Mouse (Mus musculus): Measurements from ENCODE around the gene Galnt18.

The Galnt18 gene

DNA sequence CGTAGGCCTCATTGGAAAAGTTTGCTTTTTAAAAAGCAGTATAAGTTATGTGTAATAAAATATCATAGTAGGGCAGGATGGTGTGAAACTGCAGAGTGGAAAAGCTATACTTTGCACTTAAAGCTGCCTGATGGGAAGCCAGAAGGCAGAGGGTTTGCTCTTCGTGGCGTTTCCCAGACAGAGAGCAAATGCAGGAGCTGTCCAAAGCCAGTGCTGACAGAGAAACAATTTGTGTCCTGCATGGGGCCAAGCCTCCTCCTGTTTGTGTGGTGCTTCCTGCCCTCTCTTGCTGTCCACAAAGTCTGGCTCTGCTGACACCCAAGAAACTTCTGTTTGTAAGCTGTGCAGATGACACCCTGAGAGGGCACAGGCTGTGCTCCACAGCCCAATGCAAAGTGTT lies 220.8 kb downstream of the Galnt18 start:
- no peak for DNase-seq (ENCODE audit: low spot score)

DNA sequence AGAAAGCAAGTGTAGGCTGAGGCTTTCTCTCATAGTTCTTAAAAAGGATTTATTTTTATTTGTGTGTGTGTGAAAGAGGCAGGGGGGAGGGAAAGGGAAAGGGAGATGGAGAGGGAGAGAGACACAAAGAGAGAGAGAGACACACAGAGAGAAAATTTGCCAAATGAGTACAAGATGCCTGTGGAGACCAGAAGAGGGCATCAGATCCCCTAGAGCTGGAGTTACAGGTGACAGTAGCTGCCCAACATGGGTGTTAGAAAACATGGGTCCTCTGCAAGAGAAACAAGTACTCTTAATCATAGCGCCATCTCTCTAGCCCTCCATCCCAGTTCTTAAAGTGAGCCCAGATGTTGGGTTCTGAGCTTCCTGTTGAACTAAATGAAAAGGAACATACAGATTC lies 228.8 kb downstream of the Galnt18 start:
- DNase-seq (ENCODE audit: low spot score), result no peak

- peak; percentile 21 for DNase-seq (ENCODE audit: low spot score)
Observed at GRCm38 (mm10) chr7:111547069-111547468, 232.7 kb downstream of the Galnt18 start.

- no peak for DNase-seq (ENCODE audit: low spot score)
Observed at GRCm38 (mm10) chr7:111545614-111546013, 234.2 kb downstream of the Galnt18 start.

GRCm38 (mm10) chr7:111537946-111538345 lies 241.8 kb downstream of the Galnt18 start:
- no peak for DNase-seq (ENCODE audit: low spot score)

- DNase-seq (ENCODE audit: low spot score), result no peak
Observed at GRCm38 (mm10) chr7:111534826-111535405, 244.9 kb downstream of the Galnt18 start.

DNA sequence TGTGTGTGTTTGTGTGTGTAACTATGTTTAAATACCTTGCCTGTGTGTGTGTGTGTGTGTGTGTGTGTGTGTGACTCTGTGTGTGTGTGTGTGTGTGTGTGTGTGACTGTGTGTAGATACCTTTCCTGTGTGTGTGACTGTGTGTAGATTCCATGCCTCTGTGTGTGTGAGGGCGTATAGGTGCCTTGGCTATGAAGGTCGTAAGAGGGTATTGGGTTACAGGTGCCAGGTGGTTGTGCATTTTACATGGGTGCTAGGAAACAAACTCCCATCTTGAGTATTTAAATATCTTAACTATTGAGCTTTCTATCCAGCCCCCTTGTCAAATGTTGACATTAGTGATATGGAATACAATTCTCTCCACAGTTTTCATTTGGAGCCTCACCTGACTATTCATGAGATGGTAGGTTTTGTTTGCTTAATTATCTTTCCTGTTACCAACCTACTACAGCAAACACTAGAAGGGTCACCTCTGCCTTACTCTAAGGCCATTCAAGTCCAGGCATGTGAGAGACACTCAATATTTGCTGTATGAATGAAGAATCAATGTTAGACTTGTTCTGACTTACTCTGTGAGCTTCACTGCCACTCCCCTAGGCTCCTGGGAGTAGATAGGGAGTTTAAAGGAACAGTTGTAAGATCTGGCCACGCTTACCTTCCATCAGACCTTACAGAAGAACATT lies 250.7 kb downstream of the Galnt18 start:
- DNase-seq (ENCODE audit: low spot score), result no peak

DNA sequence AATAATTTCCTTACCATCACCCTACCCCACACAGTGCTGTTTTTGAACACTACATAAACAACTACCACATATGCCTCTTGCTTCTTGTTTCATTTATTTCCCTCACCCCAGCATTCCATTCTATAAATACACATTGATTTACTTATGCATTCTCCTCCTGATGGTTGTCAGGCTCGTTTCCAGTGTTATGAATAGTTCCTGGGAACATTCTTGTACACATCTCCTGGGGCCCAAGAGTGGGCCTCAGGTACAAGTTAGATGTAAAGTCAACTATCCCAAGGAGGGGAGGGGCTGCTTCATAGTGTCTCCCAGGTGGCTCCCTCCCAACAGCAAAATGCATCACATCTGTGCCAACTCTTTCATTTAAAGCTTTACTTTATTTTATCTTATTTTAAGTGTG lies 251.3 kb downstream of the Galnt18 start:
- DNase-seq (ENCODE audit: low spot score), result no peak

DNA sequence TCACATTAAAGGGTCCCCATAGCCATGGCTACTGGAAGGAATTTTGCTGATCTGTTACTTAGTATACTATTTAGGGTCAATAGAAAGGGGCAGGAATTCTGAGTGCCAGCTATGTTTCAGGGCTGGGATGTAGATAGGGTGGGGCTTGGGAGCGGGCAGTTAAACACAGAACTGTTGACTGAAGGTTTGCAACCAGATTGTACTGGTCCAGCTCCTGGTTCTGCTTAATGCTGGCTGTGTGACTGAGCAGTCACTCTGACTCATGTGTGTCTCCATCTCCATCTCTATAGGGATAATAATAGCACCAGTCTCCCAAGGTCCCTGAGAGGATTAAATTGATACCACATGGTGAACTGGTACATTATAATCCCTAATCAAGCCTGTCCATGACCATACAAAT lies 258.9 kb downstream of the Galnt18 start:
- no peak for DNase-seq (ENCODE audit: low spot score)

GRCm38 (mm10) chr7:111518581-111519242 lies 261.1 kb downstream of the Galnt18 start:
- peak; percentile 26 for DNase-seq (ENCODE audit: low spot score)

DNA sequence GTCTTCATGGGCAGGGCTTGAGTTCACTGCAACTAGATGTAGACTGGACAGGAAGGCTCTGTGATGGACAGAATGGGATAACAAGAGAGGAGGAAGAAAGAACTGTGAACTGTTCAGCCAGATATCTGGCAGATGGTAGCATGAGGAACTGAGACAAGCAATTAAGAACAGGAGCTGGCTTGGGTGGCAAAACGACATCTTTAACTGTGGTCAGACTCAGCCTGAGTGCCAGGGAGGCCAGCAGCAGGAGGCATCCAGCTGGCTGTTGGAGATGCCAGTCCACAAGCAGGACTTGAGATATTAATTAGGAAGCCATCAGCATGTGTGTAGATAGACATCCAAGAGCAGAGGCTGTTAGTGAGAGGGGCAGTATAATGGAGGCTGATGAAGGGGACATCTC lies 262.9 kb downstream of the Galnt18 start:
- DNase-seq (ENCODE audit: low spot score), result no peak

DNA sequence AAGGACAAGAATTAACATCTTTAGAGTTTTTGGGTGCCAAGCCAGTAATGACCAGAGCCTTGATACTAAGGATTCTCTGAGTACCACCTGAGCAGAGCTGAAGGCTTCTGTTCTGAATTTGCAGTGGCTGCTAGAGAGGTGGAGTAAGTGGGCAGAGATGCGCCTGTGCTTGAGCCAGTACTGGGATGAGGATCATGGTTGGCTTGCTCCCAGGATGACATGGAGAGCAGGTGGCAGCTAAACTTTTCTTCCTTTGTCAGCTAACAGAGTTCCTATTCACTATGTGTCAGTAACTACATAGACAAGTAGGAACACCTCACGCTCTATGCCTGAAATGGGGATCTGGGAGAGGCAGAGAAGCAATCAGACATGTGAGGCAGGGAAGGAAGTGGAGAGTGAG lies 264.3 kb downstream of the Galnt18 start:
- no peak for DNase-seq (ENCODE audit: low spot score)

- no peak for DNase-seq (ENCODE audit: low spot score)
Observed at GRCm38 (mm10) chr7:111509167-111509854, 270.5 kb downstream of the Galnt18 start.

- no peak for DNase-seq (ENCODE audit: low spot score)
Observed at GRCm38 (mm10) chr7:111500616-111501015, 279.2 kb downstream of the Galnt18 start.

- DNase-seq (ENCODE audit: low spot score), result no peak
Observed at GRCm38 (mm10) chr7:111499255-111499790, 280.5 kb downstream of the Galnt18 start.

- peak; percentile 31 for DNase-seq (ENCODE audit: low spot score)
Observed at GRCm38 (mm10) chr7:111497191-111497590, 282.6 kb downstream of the Galnt18 start.

GRCm38 (mm10) chr7:111492242-111492949 lies 287.4 kb downstream of the Galnt18 start:
- no peak for DNase-seq (ENCODE audit: low spot score)

- DNase-seq (ENCODE audit: low spot score), result peak; percentile 21
Observed at GRCm38 (mm10) chr7:111491566-111491965, 288.2 kb downstream of the Galnt18 start.

- DNase-seq (ENCODE audit: low spot score), result no peak
Observed at GRCm38 (mm10) chr7:111486811-111487333, 292.9 kb downstream of the Galnt18 start.

DNA sequence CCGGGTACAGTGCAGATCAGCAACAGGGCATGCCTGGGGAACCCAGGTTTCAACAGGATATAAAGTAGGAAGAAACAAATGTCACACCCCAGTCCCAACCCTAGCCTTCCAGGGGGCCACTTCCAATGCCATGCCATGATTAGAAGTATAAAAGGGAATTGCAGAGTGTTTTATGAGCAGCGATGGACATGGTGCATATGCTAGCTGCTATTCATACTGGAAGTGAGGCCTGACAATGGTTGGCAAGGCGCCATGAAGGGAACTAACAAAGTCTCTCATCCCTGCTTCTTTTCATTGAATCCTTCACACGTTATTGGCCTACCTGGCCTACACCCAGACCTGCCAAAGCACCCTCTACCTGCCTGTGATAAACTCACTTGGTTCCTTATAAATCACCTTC lies 295.9 kb downstream of the Galnt18 start:
- no peak for DNase-seq (ENCODE audit: low spot score)

GRCm38 (mm10) chr7:111483321-111483720 lies 296.5 kb downstream of the Galnt18 start:
- no peak for DNase-seq (ENCODE audit: low spot score)

DNA sequence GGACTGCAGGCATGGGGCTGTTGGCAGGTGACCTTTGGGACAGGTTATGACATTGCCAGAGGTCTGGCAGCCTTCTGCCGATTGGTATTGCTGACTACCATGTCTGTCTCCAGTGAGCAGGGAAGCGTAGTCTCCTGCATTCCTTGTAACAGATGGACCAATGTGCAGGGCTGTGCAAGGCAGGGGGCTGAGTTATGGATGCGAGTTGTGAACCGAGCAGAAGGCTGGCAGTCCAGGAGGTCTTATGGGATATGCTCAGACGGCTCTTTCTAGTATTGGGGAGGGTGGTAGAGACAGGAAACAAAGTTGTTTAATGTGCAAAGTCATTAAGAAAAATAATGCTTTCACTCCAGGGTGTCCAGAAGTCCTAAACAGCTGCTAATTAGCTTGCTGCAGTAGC lies 312.1 kb downstream of the Galnt18 start:
- DNase-seq (ENCODE audit: low spot score), result no peak

All from layer of hippocampus, adult 11-12 months (tissue).